Mouse (Mus musculus) c-Kit-positive CD71-positive TER-119-negative erythroid progenitor cells, embryonic 14.5 days (primary cell): ENCODE data around the gene Gm21477.
"Not testable (repeated sequence)": the region's sequence is repeated elsewhere in the genome, so short reads cannot be mapped to it uniquely, and the experiment has no call there.

Experiments used
- DNase-seq: peaks from one replicate; pipeline ENCODE4 v3.0.0-alpha.2; 2013; ENCODE audit warnings: low read depth

Gm21477 gene

GRCm38 (mm10) chrY:87116521-87116920, at the start of gene Gm21477:
Gm21477 (plus strand) TSS chrY:87116821.
- DNase-seq: not testable (repeated sequence)
